Mouse (Mus musculus) spleen, adult 2 months (tissue): ENCODE measurements at regions not wholly inside any gene's neighbourhood (a gene's known extent, or its start where the extent isn't known, plus 50 kb on each side); places are given as distances from the start of the nearest gene placed in this dataset.

Source experiments
- CTCF ChIP-seq: fragments of 200-500 bp; IDR thresholded peaks from 2 replicates; pipeline ENCODE4 v1.5.1; 2011; ENCODE audit warnings: mild to moderate bottlenecking, inconsistent platforms; ENCODE audit not compliant: insufficient read depth, insufficient read length, insufficient replicate concordance; ENCODE audit errors: extremely low read depth
- POLR2A ChIP-seq: fragments of 200-500 bp; IDR thresholded peaks from 2 replicates; pipeline ENCODE4 v1.6.1; 2011; ENCODE audit warnings: low read depth, low read length, inconsistent platforms

GRCm38 (mm10) chr4:31421386-31421785 is 542.5 kb upstream of the Map3k7 start:
- TF ChIP-seq CTCF (no peak), POLR2A (no peak)
